Mouse (Mus musculus): ENCODE results near the gene Clec18a. TPM values are rescaled to one million over a fixed set of nuclear protein-coding genes. Genes with fewer than 3 reads are reported as not detected.

The Clec18a gene
- polyA plus RNA-seq, 1 experiment from 2014 or later: 0.36 TPM

DNA sequence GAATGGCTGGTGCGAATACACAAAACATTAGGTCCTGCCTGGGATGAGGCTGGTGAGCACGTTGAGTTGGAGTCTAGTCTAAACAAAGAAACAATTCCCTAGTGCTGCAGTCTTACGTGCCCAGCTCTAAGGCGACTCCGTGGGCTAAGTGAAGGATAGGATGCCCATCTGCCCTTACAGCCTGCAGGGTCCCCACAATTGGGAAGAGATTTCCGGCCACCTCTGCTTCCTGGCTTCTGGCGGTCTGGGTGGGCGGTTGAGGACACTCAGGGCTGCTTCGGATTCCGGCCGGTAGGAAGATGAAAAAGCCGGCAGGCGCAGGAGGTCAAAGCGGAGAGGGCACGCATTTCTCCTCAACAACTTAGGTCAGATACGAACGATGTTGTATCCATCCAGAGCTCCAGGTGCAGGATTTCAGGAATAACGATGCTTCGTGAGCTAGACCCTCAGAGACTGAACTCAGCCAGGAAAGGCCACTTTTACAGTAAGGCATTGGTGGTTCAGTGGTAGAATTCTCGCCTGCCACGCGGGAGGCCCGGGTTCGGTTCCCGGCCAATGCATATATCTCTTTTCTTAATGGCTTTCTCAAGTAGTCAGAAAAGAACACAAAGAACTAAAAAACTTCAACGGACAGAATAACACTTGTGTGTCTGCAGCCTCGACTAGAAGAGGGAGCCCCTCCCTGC is 30.0 kb downstream of the Clec18a start:
- Histone ChIP-seq H3K4me3 (ENCODE audit: low read depth, low read length) (peak overlapping the region; percentile 66), H3K27me3 (ENCODE audit: control insufficient read depth, insufficient read depth, low read length) (no peaks in the 10 kb centered on the region), H3K27ac (ENCODE audit: low read depth, low read length) (peak overlapping the region; percentile 66), H3K9ac (ENCODE audit: low read length) (peak overlapping the region; percentile 70), H3K9me3 (ENCODE audit: control insufficient read depth, low read length) (no peaks in the 10 kb centered on the region), H3K36me3 (ENCODE audit: control insufficient read depth, insufficient read depth, low read length) (no peaks in the 10 kb centered on the region), H3K4me1 (replicated peaks; ENCODE audit: control insufficient read depth, insufficient read depth, low read length) (peaks cover 7% of the 10 kb centered on the region), H3K4me2 (ENCODE audit: low read depth, low read length, severe bottlenecking) (peak overlapping the region; percentile 78)
- ATAC-seq (replicated peaks; ENCODE audit: low FRiP score) (peak; percentile 93), DNase-seq (ENCODE audit: low spot score) (peak; percentile 95)
- under 1% methylated on average over 27 of the region's 27 CpGs for WGBS

- WGBS: under 1% methylated on average over 14 of the region's 14 CpGs
- Histone ChIP-seq H3K4me2 (ENCODE audit: low read depth, low read length, severe bottlenecking) (peak overlapping the region; percentile 78), H3K27me3 (ENCODE audit: control insufficient read depth, insufficient read depth, low read length) (no peaks in the 10 kb centered on the region), H3K27ac (ENCODE audit: low read depth, low read length) (peak overlapping the region; percentile 66), H3K36me3 (ENCODE audit: control insufficient read depth, insufficient read depth, low read length) (no peaks in the 10 kb centered on the region), H3K9me3 (ENCODE audit: control insufficient read depth, low read length) (no peaks in the 10 kb centered on the region), H3K9ac (ENCODE audit: low read length) (peak overlapping the region; percentile 70), H3K4me3 (ENCODE audit: low read depth, low read length) (peak overlapping the region; percentile 66), H3K4me1 (replicated peaks; ENCODE audit: control insufficient read depth, insufficient read depth, low read length) (peaks cover 9% of the 10 kb centered on the region)
- 0 out of 2 replicates have a peak, but pooled peaks have one; percentile 0 for ATAC-seq (replicated peaks; ENCODE audit: low FRiP score)
- no peak for DNase-seq (ENCODE audit: low spot score)
These were observed 30.5 kb downstream of the Clec18a start for GRCm38 (mm10) chr8:111061688-111062071.

GRCm38 (mm10) chr8:111058946-111059572 is 33.2 kb downstream of the Clec18a start:
- ATAC-seq (replicated peaks; ENCODE audit: low FRiP score) (no peak), DNase-seq (ENCODE audit: low spot score) (no peak)
- Histone ChIP-seq H3K27me3 (ENCODE audit: control insufficient read depth, insufficient read depth, low read length) (no peaks in the 10 kb centered on the region), H3K4me1 (replicated peaks; ENCODE audit: control insufficient read depth, insufficient read depth, low read length) (peaks cover 9% of the 10 kb centered on the region), H3K4me3 (ENCODE audit: low read depth, low read length) (no peak overlapping the region), H3K36me3 (ENCODE audit: control insufficient read depth, insufficient read depth, low read length) (peaks cover 13% of the 10 kb centered on the region), H3K27ac (ENCODE audit: low read depth, low read length) (no peak overlapping the region), H3K9ac (ENCODE audit: low read length) (no peak overlapping the region), H3K4me2 (ENCODE audit: low read depth, low read length, severe bottlenecking) (no peak overlapping the region), H3K9me3 (ENCODE audit: control insufficient read depth, low read length) (no peaks in the 10 kb centered on the region)
- 79% methylated on average over 2 of the region's 2 CpGs for WGBS

DNA sequence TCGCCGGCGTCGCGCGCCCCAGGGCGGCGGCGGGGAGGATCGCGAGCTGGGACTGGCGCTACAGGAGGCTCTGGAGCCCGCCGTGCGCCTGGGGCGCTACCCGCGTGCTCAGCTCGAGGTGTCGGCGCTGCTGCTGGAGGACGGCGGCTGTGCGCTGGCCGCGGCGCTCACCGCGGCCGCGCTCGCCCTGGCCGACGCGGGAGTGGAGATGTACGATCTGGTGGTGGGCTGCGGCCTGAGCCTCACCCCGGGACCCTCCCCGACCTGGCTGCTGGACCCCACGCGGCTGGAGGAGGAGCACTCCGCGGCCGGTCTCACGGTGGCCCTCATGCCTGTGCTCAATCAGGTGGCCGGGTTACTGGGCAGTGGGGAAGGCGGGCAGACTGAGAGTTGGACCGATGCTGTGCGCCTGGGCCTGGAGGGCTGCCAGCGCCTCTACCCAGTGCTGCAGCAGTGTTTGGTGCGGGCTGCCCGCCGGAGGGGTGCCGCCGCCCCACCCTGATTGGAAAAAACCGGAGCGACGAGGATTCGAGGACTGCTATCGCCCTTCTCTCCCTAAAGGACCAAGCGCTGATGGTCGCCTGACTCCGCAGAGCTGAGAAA is 35.4 kb downstream of the Clec18a start:
- peaks cover 9% of the 10 kb centered on the region for H3K4me1 ChIP-seq (replicated peaks; ENCODE audit: control insufficient read depth, insufficient read depth, low read length)
- no peaks in the 10 kb centered on the region for H3K9me3 ChIP-seq (ENCODE audit: control insufficient read depth, low read length)
- H3K36me3 ChIP-seq (ENCODE audit: control insufficient read depth, insufficient read depth, low read length): peaks cover 29% of the 10 kb centered on the region
- H3K4me2 ChIP-seq (ENCODE audit: low read depth, low read length, severe bottlenecking): peak overlapping the region; percentile 97
- peak overlapping the region; percentile 97 for H3K4me3 ChIP-seq (ENCODE audit: low read depth, low read length)
- WGBS: under 1% methylated on average over 61 of the region's 63 CpGs
- H3K27ac ChIP-seq (ENCODE audit: low read depth, low read length): peak overlapping the region; percentile 66
- H3K9ac ChIP-seq (ENCODE audit: low read length): peak overlapping the region; percentile 90
- DNase-seq (ENCODE audit: low spot score) (peak; percentile 71), ATAC-seq (replicated peaks; ENCODE audit: low FRiP score) (peak; percentile 66)
- no peaks in the 10 kb centered on the region for H3K27me3 ChIP-seq (ENCODE audit: control insufficient read depth, insufficient read depth, low read length)

DNA sequence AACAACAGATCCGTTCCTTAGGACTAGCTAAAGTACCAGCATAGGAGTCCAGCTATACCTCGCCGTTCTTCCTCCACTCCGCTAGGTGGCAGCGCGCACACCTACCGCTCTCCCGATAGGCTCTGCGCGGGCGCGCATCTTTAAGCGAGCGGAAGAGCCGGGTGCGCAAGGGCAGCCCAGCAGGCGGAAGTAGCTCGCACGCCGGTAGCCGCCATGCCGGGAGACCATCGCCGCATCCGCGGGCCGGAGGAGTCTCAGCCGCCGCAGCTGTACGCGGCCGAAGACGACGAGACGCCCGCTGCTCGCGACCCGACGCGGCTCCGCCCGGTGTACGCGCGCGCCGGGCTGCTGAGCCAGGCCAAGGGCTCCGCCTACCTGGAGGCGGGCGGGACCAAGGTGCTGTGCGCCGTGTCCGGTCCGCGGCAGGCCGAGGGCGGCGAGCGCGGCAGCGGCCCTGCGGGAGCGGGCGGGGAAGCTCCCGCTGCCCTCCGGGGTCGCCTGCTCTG is 36.0 kb downstream of the Clec18a start, which contains the start of gene Exosc6:
Gene Exosc6 (plus strand): TSS at position 182 of the 506 bp plus-strand sequence.
- H3K9me3 ChIP-seq (ENCODE audit: control insufficient read depth, low read length): no peaks in the 10 kb centered on the region
- DNase-seq (ENCODE audit: low spot score): peak; percentile 95
- H3K27me3 ChIP-seq (ENCODE audit: control insufficient read depth, insufficient read depth, low read length): no peaks in the 10 kb centered on the region
- peak within 1 kb of the TSS; percentile 66 for H3K27ac ChIP-seq (ENCODE audit: low read depth, low read length)
- ATAC-seq (replicated peaks; ENCODE audit: low FRiP score): peak; percentile 93
- WGBS: under 1% methylated on average over 61 of the region's 68 CpGs
- H3K36me3 ChIP-seq (ENCODE audit: control insufficient read depth, insufficient read depth, low read length): peaks cover 29% of the 10 kb centered on the region
- peak within 1 kb of the TSS; percentile 97 for H3K4me3 ChIP-seq (ENCODE audit: low read depth, low read length)
- peaks cover 9% of the 10 kb centered on the region for H3K4me1 ChIP-seq (replicated peaks; ENCODE audit: control insufficient read depth, insufficient read depth, low read length)
- peak within 1 kb of the TSS; percentile 97 for H3K4me2 ChIP-seq (ENCODE audit: low read depth, low read length, severe bottlenecking)
- H3K9ac ChIP-seq (ENCODE audit: low read length): peak within 1 kb of the TSS; percentile 90

DNA sequence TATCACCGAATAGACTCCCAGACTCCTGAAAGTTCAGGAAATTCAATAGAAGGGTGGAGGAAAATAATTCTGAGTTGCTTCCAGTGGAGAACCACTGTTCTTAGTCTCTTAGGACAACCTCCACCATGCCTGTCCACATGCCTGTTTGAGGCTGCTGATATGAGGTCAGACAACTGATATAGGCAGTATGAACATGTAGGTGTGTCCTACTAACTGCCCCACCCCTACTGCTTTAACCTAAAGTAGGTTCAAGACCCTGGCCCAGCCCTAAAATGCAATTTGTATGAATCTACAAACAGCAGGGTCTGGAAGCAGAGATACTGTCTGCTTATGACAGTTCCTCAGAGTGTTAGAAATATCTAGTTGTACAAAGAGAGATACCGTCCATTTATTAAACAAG is 36.6 kb downstream of the Clec18a start:
- no peak overlapping the region for H3K9ac ChIP-seq (ENCODE audit: low read length)
- no peaks in the 10 kb centered on the region for H3K27me3 ChIP-seq (ENCODE audit: control insufficient read depth, insufficient read depth, low read length)
- no peak for DNase-seq (ENCODE audit: low spot score)
- peak overlapping the region; percentile 97; the same call in 1 of the 2 replicates for H3K4me3 ChIP-seq (ENCODE audit: low read depth, low read length)
- WGBS: 70% methylated on average over 2 of the region's 2 CpGs
- H3K4me2 ChIP-seq (ENCODE audit: low read depth, low read length, severe bottlenecking): no peak overlapping the region
- H3K36me3 ChIP-seq (ENCODE audit: control insufficient read depth, insufficient read depth, low read length): peaks cover 29% of the 10 kb centered on the region
- no peak overlapping the region for H3K27ac ChIP-seq (ENCODE audit: low read depth, low read length)
- no peaks in the 10 kb centered on the region for H3K9me3 ChIP-seq (ENCODE audit: control insufficient read depth, low read length)
- ATAC-seq (replicated peaks; ENCODE audit: low FRiP score): peak; percentile 28
- H3K4me1 ChIP-seq (replicated peaks; ENCODE audit: control insufficient read depth, insufficient read depth, low read length): peaks cover 9% of the 10 kb centered on the region

DNA sequence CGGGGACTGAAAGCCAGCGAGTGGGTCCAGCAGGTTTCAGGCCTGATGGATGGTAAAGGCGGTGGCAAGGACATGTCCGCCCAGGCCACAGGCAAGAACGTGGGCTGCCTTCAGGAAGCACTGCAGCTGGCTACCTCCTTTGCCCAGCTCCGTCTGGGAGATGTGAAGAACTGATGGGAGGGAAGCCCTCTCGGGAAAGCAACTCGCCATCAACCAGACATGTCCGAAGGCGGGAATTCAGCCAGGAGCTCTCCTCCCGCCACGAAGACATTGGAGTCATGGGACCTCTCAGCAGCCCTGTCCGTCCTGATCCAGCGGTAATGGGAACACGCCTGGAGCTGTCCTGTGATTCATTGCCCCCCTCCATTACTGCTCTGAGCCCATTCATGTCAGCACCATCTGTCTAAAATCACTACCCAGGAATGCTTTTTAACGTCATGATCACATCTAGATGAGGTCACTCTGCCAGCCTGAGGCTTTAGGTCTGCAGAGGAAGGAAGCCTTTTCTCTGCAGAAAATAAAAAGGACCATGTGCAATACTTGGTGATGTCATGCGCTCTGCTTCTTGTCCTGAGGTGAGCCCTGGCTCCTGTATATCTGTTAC is 37.1 kb downstream of the Clec18a start:
- WGBS: 90% methylated on average over 17 of the region's 17 CpGs

DNA sequence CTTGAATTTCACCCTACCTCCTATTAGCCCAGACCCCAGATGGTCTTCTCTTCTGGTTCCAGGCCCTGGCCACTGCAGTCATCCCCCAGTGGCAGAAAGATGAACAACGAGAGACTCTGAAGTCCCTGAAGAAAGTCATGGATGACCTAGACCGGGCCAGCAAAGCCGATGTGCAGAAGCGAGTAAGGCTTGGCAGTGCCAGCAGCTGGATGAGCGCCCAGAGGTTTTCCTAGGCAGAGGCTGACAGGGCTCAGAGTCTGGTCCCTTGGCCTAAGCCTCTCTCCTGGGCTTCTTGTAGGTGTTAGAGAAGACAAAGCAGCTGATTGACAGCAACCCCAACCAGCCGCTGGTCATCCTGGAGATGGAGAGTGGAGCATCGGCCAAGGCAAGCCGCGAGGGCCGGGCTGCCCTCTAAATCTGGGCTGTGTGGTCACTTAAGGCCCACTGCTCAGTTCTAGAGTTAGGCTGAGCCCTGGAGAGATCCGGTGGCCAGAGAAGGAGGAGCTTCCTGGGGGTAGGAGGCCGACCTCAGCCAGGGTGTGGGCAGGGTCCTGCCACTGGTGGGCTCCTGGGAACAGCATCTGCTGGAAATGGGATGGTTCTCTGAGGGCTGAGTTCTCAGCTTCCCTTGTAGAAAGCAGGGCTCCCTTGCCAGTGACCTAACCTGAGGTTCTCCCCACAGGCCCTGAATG is 38.3 kb downstream of the Clec18a start:
- H3K4me3 ChIP-seq (ENCODE audit: low read depth, low read length): no peak overlapping the region

More for the DNA sequence above, 37.1 kb downstream of the Clec18a start:
- ATAC-seq (replicated peaks; ENCODE audit: low FRiP score) (no peak), DNase-seq (ENCODE audit: low spot score) (no peak)
- Histone ChIP-seq H3K4me2 (ENCODE audit: low read depth, low read length, severe bottlenecking) (no peak overlapping the region), H3K27ac (ENCODE audit: low read depth, low read length) (no peak overlapping the region), H3K27me3 (ENCODE audit: control insufficient read depth, insufficient read depth, low read length) (no peaks in the 10 kb centered on the region), H3K4me1 (replicated peaks; ENCODE audit: control insufficient read depth, insufficient read depth, low read length) (peaks cover 9% of the 10 kb centered on the region), H3K9me3 (ENCODE audit: control insufficient read depth, low read length) (no peaks in the 10 kb centered on the region), H3K9ac (ENCODE audit: low read length) (no peak overlapping the region), H3K36me3 (ENCODE audit: control insufficient read depth, insufficient read depth, low read length) (peaks cover 29% of the 10 kb centered on the region), H3K4me3 (ENCODE audit: low read depth, low read length) (no peak overlapping the region)

More for the DNA sequence above, 38.3 kb downstream of the Clec18a start:
- DNase-seq (ENCODE audit: low spot score) (no peak), ATAC-seq (replicated peaks; ENCODE audit: low FRiP score) (no peak)
- WGBS: 91% methylated on average over 12 of the region's 12 CpGs
- peaks cover 31% of the 10 kb centered on the region for H3K36me3 ChIP-seq (ENCODE audit: control insufficient read depth, insufficient read depth, low read length)
- H3K4me2 ChIP-seq (ENCODE audit: low read depth, low read length, severe bottlenecking): no peak overlapping the region
- H3K9ac ChIP-seq (ENCODE audit: low read length): no peak overlapping the region
- H3K9me3 ChIP-seq (ENCODE audit: control insufficient read depth, low read length): no peaks in the 10 kb centered on the region
- peaks cover 9% of the 10 kb centered on the region for H3K4me1 ChIP-seq (replicated peaks; ENCODE audit: control insufficient read depth, insufficient read depth, low read length)
- no peak overlapping the region for H3K27ac ChIP-seq (ENCODE audit: low read depth, low read length)
- H3K27me3 ChIP-seq (ENCODE audit: control insufficient read depth, insufficient read depth, low read length): no peaks in the 10 kb centered on the region
